Mouse (Mus musculus): ENCODE measurements around the gene Nfx1. TPM values are rescaled to one million over a fixed set of nuclear protein-coding genes. Genes with fewer than 3 reads are reported as not detected.

Nfx1 gene
- total and polyA plus RNA-seq, 2 experiments from 2014 or later, result 27.2 to 32.5 TPM

- TF ChIP-seq EP300 (IDR thresholded peaks at IDR 0.05; ENCODE audit: low read depth) (no peak), CTCF (IDR thresholded peaks at IDR 0.05; ENCODE audit: low read depth) (no peak)
- Histone ChIP-seq H3K36me3 (replicated peaks; ENCODE audit: control insufficient read depth, insufficient read depth, low read length) (peaks cover 69% of the 10 kb centered on the region), H3K4me3 (ENCODE audit: low read depth, low read length) (no peak overlapping the region), H3K4me1 (ENCODE audit: control insufficient read depth, insufficient read depth) (no peaks in the 10 kb centered on the region), H3K9me3 (replicated peaks; ENCODE audit: control insufficient read depth, low read length) (no peaks in the 10 kb centered on the region), H3K27me3 (ENCODE audit: control insufficient read depth, insufficient read depth, low read length) (no peaks in the 10 kb centered on the region), H3K4me2 (ENCODE audit: low read depth, low read length) (no peak overlapping the region), H3K27ac (ENCODE audit: low read depth) (no peak overlapping the region), H3K9ac (replicated peaks; ENCODE audit: low read depth, low read length) (no peak overlapping the region)
- 79% methylated on average over 3 of the region's 3 CpGs for WGBS
- DNase-seq (ENCODE audit: low spot score) (no peak), ATAC-seq (ENCODE audit: insufficient read depth, low read depth) (no peak)
These were observed 7.2 kb upstream of the Nfx1 start for GRCm38 (mm10) chr4:40963536-40963935.

- WGBS, result 53% methylated on average over 4 of the region's 4 CpGs
- Histone ChIP-seq H3K4me2 (ENCODE audit: low read depth, low read length) (no peak overlapping the region), H3K27me3 (ENCODE audit: control insufficient read depth, insufficient read depth, low read length) (no peaks in the 10 kb centered on the region), H3K27ac (ENCODE audit: low read depth) (no peak overlapping the region), H3K4me1 (ENCODE audit: control insufficient read depth, insufficient read depth) (peaks cover 25% of the 10 kb centered on the region), H3K9me3 (replicated peaks; ENCODE audit: control insufficient read depth, low read length) (no peaks in the 10 kb centered on the region), H3K36me3 (replicated peaks; ENCODE audit: control insufficient read depth, insufficient read depth, low read length) (peaks cover 20% of the 10 kb centered on the region), H3K4me3 (ENCODE audit: low read depth, low read length) (no peak overlapping the region), H3K9ac (replicated peaks; ENCODE audit: low read depth, low read length) (no peak overlapping the region)
- TF ChIP-seq CTCF (IDR thresholded peaks at IDR 0.05; ENCODE audit: low read depth) (no peak), EP300 (IDR thresholded peaks at IDR 0.05; ENCODE audit: low read depth) (no peak)
- no peak for ATAC-seq (ENCODE audit: insufficient read depth, low read depth)
- no peak for DNase-seq (ENCODE audit: low spot score)
These were observed 1.5 kb upstream of the Nfx1 start for GRCm38 (mm10) chr4:40969161-40969560.

DNA sequence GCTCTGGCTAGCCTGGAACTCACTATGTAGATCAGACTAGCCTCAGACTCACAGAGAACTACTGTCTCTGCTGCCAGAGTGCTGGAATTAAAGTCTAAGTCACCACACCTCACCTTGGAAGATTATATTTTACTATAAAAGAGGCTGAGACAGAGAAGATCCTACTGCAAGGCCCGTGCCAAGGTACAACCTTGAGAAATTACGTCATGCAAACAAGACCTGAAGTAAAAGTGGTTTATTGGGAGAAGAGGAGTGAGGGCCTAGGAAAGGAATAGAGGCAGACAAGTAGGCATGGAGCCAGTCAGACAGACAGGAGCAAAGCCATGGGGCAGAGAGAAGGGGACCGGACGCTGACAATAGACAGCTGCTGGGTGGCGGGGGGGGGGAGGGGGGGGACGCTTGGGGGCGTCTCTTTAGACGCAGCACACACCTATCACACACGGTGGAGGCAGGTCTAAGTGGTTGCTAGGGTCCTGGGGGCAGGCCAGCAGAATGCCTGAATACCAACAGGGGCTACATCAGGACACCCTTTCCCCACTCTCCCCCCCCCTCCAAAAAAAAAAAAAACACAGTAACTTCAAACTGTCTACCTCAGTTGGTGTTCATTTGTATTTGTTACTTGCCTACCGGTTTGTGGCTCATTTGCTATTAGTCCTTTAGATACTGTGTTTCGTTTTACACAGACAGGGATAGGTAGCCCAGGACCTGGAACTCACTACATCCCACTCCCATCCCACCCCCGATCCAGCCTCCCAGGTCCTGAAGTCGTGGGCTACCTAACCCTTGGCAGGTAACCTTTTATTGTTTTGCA, 720 bp upstream of the Nfx1 start:
- Histone ChIP-seq H3K36me3 (replicated peaks; ENCODE audit: control insufficient read depth, insufficient read depth, low read length) (peaks cover 14% of the 10 kb centered on the region), H3K4me1 (ENCODE audit: control insufficient read depth, insufficient read depth) (peaks cover 25% of the 10 kb centered on the region), H3K4me3 (ENCODE audit: low read depth, low read length) (peak overlapping the region; percentile 73), H3K9ac (replicated peaks; ENCODE audit: low read depth, low read length) (peak overlapping the region; percentile 75), H3K27me3 (ENCODE audit: control insufficient read depth, insufficient read depth, low read length) (no peaks in the 10 kb centered on the region), H3K27ac (ENCODE audit: low read depth) (peak overlapping the region; percentile 92), H3K9me3 (replicated peaks; ENCODE audit: control insufficient read depth, low read length) (no peaks in the 10 kb centered on the region), H3K4me2 (ENCODE audit: low read depth, low read length) (peak overlapping the region; percentile 77)
- TF ChIP-seq EP300 (IDR thresholded peaks at IDR 0.05; ENCODE audit: low read depth) (no peak), CTCF (IDR thresholded peaks at IDR 0.05; ENCODE audit: low read depth) (no peak)
- peak; percentile 45 for ATAC-seq (ENCODE audit: insufficient read depth, low read depth)
- DNase-seq (ENCODE audit: low spot score), result peak; percentile 38
- 10% methylated on average over 12 of the region's 13 CpGs for WGBS

DNA sequence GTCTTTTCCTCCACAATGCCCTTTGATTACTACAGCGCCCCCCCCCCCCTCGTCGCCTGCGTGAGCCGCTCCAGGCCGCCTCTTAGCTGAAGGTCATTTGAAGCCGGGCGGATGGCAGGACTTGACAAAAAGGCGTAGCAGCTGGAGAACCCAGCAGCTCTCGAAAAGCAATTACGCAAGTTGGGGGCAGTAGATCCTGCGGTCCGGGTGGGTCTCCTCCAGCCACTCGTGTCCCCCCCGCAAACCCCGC, 189 bp upstream of the Nfx1 start:
- under 1% methylated on average over 16 of the region's 16 CpGs for WGBS
- Histone ChIP-seq H3K27me3 (ENCODE audit: control insufficient read depth, insufficient read depth, low read length) (no peaks in the 10 kb centered on the region), H3K36me3 (replicated peaks; ENCODE audit: control insufficient read depth, insufficient read depth, low read length) (peaks cover 11% of the 10 kb centered on the region), H3K9ac (replicated peaks; ENCODE audit: low read depth, low read length) (peak overlapping the region; percentile 75), H3K4me3 (ENCODE audit: low read depth, low read length) (peak overlapping the region; percentile 73), H3K9me3 (replicated peaks; ENCODE audit: control insufficient read depth, low read length) (no peaks in the 10 kb centered on the region), H3K4me1 (ENCODE audit: control insufficient read depth, insufficient read depth) (peaks cover 25% of the 10 kb centered on the region), H3K27ac (ENCODE audit: low read depth) (peak overlapping the region; percentile 92), H3K4me2 (ENCODE audit: low read depth, low read length) (peak overlapping the region; percentile 77)
- peak; percentile 83; the same call in 1 of the 2 replicates for TF ChIP-seq EP300 (IDR thresholded peaks at IDR 0.05; ENCODE audit: low read depth)
- TF ChIP-seq CTCF (IDR thresholded peaks at IDR 0.05; ENCODE audit: low read depth), result no peak
- no peak for DNase-seq (ENCODE audit: low spot score)
- ATAC-seq (ENCODE audit: insufficient read depth, low read depth), result peak; percentile 25

DNA sequence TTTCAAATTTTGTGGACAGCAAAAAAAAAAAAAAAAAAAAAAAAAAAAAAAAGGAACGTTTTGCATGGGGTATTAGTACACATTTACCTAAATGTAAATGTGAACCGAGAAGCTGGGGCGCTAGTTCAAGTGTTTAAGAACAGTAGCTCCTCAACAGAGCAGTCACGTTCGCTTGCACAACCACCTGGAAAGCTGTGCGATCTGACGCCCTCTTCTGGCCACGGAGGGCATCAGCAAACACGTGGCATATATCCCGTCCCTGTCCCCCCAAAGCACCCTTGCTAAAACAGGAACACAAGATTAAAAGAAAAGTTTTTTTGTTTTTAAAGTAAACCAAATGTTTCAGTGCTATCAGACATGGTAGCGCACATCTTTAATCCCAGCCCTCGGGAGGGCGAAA, 1.0 kb downstream of the Nfx1 start:
- Histone ChIP-seq H3K4me1 (ENCODE audit: control insufficient read depth, insufficient read depth) (peaks cover 25% of the 10 kb centered on the region), H3K4me2 (ENCODE audit: low read depth, low read length) (peak overlapping the region; percentile 77), H3K36me3 (replicated peaks; ENCODE audit: control insufficient read depth, insufficient read depth, low read length) (peaks cover 5% of the 10 kb centered on the region), H3K27ac (ENCODE audit: low read depth) (peak overlapping the region; percentile 92), H3K4me3 (ENCODE audit: low read depth, low read length) (peak overlapping the region; percentile 73), H3K27me3 (ENCODE audit: control insufficient read depth, insufficient read depth, low read length) (no peaks in the 10 kb centered on the region), H3K9ac (replicated peaks; ENCODE audit: low read depth, low read length) (peak overlapping the region; percentile 75; the same call in 1 of the 2 replicates), H3K9me3 (replicated peaks; ENCODE audit: control insufficient read depth, low read length) (no peaks in the 10 kb centered on the region)
- no peak for TF ChIP-seq EP300 (IDR thresholded peaks at IDR 0.05; ENCODE audit: low read depth)
- peak; percentile 47 for TF ChIP-seq CTCF (IDR thresholded peaks at IDR 0.05; ENCODE audit: low read depth)
- WGBS, result 27% methylated on average over 13 of the region's 13 CpGs
- DNase-seq (ENCODE audit: low spot score), result peak; percentile 49
- ATAC-seq (ENCODE audit: insufficient read depth, low read depth), result no peak

DNA sequence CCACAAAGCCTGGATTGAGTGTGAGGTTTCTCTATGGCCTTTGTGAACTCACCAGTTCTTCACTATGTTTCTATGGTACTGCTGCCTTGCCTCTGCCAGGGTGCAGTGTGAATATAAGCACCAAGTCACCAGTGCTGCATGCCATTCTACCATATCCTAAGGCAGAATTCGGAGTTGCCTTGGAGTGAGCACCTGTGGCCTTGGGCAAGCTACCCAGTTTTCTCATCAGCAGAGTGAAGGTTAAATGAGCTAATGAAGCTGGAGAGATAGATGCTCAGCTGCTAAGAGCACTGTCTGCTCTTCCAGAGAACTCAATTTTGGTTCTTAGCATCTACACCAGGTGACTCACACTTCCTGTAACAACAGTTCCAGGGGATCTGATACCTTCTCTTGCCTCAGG, 3.3 kb downstream of the Nfx1 start:
- ATAC-seq (ENCODE audit: insufficient read depth, low read depth), result no peak
- peaks cover 25% of the 10 kb centered on the region for H3K4me1 ChIP-seq (ENCODE audit: control insufficient read depth, insufficient read depth)
- TF ChIP-seq CTCF (IDR thresholded peaks at IDR 0.05; ENCODE audit: low read depth) (no peak), EP300 (IDR thresholded peaks at IDR 0.05; ENCODE audit: low read depth) (no peak)
- no peaks in the 10 kb centered on the region for H3K9me3 ChIP-seq (replicated peaks; ENCODE audit: control insufficient read depth, low read length)
- no peak overlapping the region for H3K9ac ChIP-seq (replicated peaks; ENCODE audit: low read depth, low read length)
- peaks cover 28% of the 10 kb centered on the region for H3K36me3 ChIP-seq (replicated peaks; ENCODE audit: control insufficient read depth, insufficient read depth, low read length)
- H3K4me2 ChIP-seq (ENCODE audit: low read depth, low read length), result no peak overlapping the region
- no peaks in the 10 kb centered on the region for H3K27me3 ChIP-seq (ENCODE audit: control insufficient read depth, insufficient read depth, low read length)
- H3K4me3 ChIP-seq (ENCODE audit: low read depth, low read length), result no peak overlapping the region
- no peak for DNase-seq (ENCODE audit: low spot score)
- H3K27ac ChIP-seq (ENCODE audit: low read depth), result no peak overlapping the region
- WGBS, result 92% methylated on average over 1 of the region's 1 CpGs
